Mouse (Mus musculus) regulatory T cell (primary cell): ENCODE data around the gene Tmem256.
"Not testable (repeated sequence)": the region's sequence is repeated elsewhere in the genome, so short reads cannot be mapped to it uniquely, and the experiment has no call there.

ENCODE experiments used
- in situ Hi-C: fragments of 300-600 bp; cut with MboI, MseI; formaldehyde crosslinking; loops from one replicate; pipeline ENCODE4 v1.15.1; 2025; ENCODE audit warnings: high pct_unique_total_duplicates

Tmem256 gene

DNA sequence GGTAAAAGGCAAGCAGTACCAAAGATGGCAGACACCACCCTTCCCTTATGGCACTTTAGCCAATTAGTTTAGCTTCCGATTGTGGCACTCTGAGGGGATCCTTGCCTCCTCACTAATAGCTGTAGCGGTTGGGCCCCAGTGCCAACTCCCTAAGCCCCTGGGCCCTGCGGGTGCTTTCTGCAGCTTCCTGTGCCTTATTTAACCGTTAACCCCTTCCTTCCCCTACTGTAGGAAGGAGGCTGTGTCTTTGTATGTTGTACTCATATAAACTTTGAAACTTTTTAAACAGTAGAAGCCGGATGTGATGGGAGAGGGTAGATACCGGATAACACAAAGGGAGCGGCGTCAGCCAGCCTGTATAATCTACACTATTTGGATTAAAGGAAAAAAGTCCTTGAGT is 12.4 kb downstream of the Tmem256 start:
- in situ Hi-C loops = no loop called here

DNA sequence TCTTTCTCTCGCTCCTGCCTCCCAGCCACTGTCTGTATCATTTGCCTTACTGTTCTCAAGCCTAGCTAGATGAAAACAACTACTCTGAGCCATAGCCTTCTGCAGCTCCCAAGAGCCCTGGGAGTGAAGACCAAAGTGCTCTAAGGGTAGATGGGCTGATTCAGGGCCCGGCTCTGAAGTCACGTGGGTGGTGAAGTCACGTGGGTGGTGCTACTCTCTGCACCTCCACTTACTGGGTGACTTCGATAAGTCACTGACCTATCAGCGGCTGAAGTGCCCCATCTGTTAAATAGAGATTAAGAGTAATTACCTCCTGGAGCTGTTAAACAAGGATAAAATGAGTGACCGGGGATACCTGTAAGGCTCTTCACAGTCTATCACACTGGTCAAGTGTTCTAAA is 15.7 kb downstream of the Tmem256 start:
- in situ Hi-C loops = no loop called here

DNA sequence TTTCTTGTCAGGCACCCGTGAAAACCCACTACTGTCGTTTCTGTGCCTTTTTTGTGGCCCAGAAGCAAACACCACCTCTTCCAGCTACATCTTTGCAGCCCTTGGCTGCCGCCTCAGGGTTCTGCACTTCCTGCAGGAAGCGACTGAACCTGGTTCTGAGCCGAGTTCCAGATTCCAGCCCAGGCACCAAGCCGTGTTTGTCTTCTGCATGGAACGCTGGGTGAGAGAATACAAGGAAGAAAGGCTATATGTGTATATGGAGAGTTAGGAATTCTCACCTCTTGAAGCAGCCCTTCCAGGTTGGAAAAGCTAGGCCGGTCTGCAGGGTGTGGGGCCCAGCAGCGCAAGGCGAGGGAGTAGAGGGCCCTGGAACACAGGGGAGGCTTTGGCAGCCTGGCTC is 16.4 kb downstream of the Tmem256 start:
- in situ Hi-C loops = no loop called here

DNA sequence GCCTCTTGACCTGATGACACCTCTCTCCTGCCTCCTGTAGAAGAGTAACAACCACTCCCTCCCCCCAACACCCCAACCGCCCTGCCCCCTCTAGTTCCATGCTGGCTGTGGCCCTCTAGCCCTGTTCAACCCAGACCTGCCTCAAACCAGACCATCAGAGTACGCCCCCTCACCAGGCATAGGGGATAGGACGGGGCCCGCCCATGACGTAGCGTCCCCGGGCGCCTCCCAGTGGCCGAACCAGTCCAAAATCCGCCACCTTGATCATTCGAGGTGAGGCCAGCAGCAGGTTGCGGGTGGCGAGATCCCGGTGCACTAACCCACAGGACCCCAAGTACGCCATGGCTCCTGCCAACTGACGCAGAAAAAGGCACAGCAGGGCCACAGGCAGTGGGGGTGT is 17.0 kb downstream of the Tmem256 start:
- in situ Hi-C loops = no loop called here

DNA sequence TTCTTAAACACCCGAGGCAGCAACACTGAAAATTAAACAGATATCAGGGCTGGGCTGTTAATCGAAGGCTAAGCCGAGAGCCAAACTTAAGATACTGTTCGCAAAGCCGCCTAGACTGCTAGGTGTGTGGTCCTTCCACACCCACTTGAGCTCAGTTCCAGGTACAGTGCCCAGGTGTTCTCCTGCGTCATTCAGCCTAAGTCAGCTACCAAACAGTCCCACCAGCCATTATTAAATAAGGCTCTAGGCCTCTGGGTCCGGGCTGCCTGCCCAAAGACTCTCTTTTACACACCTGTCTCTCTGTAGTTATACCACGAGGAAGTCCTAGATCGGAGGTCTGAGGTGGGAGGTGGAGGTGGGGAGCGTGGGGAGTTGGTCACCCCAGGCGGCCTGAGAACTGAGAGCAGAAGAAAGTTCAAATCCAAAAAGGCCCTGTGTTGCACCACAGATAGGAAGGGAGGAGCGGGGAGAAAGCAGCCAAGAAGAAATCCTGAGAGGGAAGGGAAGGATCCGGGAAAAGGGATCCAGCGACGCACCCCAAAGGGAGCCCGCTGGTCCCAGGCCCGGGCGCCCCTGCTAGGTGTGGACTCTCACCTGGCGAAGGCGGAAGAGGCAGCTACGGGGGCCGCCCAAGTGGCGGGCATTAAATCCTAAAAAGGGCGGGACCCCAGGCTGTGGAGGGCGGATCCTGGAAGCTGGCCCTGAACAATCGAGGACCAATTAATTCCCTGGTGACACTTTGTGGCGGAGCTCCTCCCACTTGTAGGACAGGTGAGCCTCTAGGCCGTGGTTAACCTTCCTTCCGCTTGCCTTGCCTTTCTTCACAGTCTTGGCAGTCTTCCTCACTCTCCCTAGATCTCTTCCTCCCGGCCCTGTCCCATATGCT is 20.0 kb downstream of the Tmem256 start, which contains the start of gene Tnk1:
TSS of gene Tnk1 (minus strand) at position 618 of the 886 bp plus-strand sequence.
- in situ Hi-C loops = no loop called here

DNA sequence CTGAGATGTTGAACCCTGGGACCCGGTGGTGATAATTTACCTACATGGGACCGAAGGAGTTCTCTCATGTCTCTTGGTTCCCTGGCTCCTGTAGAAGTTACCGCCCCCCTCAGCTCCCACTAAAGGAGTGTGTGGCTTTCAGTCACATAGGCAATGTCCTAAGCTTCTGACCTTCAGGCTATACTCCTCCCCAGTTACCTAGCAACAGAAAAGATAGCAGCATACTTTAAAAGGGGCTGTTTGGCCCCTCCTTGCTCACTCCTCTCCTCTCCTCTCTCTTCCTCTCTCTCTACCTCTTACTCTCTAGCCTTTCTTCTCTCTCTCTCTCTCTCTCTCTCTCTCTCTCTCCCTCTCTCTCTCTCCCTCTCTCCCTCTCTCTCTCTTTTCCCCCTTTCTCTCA is 25.4 kb downstream of the Tmem256 start:
- in situ Hi-C loops = not testable (repeated sequence)

DNA sequence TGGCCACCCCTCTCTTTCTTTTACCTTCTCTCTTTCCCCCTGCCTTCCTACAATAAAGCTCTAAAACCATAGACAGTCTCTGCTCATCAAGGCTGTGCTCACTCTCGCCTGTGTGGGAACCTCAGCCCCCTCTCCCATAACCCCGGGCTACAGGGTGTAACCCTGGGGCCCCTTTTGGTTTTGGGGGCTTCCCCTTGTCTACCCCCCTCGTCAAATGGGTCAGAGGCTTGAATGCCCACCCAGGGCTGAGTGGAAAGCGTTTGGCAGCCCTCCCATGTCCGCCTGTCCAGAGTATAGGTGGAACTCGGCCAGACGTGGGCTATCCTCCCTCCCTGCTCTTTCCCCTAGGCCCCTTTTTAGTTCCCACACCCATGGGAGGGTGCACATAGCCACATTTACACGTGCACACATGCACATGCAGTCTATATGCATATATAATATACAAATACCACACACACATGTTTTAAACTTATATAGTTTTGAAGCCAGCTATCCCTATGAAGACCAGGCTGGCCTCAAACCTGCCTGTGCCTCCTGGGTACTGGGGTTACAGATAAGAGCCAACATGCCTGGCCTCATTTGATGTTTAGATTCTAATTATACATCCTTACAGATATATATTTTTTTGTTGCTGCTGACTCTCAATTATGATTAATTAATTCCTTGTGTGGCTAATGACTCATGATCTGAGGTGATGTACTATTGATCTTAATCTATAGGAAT is 26.0 kb downstream of the Tmem256 start:
- in situ Hi-C loops = no loop called here

DNA sequence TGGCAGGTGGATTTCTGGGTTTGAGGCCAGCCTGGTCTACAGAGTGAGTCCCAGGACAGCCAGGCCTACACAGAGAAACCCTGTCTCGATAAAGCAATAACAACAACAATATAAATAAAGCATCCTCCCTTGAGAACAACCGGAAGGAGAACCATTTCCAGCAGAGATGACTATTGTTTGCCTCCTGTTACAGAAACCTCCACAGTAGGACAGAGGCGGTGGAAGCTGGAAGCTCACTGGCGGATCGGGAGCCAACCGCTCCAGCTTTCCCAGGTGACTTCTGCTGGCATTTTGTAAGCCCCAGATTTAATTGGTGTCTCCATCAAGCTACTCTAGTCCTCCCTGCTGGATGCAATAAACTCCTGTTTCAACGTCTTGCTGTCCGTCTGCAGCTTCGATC is 27.2 kb downstream of the Tmem256 start:
- in situ Hi-C loops = no loop called here

DNA sequence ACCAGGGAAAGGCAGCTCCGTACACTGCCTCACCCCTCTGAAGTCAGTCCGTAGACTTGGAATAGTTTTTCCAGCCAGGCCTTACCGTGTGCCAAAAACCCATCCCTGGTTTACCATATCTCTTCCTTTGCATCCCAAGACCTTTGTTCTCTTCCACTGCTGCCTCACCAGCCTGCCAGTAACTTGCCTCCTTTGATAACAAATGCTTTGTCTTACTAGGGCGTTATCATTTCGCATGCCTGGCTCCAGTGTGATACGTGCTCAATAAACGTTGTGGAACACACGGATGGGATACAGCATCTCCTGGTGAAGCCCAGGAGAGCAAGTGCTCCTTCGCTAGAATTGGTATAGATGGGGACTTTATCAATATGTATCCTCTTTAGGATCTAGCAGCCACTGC is 29.0 kb downstream of the Tmem256 start:
- in situ Hi-C loops = no loop called here

DNA sequence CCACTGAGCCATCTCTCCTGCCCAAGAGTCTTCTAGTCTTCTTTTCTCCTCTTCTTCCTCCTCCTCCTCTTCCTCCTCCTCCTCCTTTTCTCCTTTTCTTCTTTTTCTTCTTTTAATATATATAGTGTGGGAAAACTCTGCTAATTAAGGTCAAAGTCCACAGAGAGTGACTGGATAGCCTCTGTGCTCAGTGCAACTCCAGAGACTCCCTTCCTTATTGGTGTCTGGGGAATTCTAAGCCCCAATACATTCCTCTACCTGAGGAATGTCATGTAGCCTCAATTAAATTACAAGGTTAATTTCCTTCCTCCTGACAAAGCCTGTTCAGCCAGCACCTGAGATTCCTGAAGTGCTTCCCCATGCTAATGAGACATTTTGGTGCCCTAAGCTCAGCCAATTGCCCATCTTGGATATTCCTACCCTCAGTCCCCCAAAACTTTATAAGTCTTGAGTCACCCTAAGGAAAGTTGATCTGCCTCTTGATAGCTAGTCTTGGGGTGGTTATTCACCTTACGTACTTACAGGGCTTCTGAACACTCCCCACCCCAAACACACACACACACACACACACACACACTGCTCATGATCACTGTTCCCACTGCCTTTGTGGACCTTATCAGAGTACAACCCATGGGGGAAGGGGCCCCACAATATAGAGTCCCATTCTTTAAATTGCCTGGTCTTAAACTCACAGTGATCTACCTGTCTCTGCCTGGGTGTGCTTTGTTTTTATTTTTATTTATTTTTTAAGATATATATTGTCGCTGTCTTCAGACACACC is 32.2 kb downstream of the Tmem256 start:
- in situ Hi-C loops = no loop called here

DNA sequence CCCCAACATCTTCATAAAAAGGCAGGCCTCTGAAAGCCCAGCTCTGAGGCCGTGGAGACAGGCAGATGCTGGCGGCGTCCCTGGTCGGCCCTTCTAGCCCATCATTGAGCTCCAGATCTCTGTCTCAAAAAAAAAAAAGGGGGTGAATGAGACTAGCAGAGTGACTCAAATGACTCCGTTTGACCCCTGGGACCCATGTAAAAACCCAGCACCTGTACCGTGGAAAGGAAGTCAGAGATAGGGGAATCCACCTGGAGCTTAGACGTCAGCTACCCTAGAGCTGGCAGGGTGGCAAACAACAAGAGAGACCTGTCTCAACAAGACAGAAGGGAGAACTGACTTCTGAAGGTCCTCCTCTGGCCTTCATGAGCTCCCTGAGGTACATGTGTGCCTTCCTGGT is 33.5 kb downstream of the Tmem256 start:
- in situ Hi-C loops = no loop called here

DNA sequence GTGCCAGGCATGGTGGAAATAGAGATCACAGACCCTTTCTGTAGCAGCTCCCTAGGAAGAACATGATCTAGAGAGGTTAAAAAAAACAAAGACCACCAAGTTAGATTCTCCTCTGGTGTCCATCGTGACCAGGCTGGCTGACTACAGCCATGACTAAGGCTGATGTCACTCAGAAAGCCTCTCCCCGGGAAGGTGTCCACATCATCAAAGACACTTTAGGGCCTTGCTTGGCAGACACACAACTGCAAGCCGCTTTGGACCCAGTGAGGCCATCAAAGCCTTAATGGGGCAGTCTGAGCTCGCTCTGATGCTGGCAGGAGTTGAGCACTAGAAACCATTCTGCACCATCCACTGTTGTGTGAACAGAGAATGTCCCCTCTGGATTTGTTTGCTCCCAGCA is 34.1 kb downstream of the Tmem256 start:
- in situ Hi-C loops = no loop called here

DNA sequence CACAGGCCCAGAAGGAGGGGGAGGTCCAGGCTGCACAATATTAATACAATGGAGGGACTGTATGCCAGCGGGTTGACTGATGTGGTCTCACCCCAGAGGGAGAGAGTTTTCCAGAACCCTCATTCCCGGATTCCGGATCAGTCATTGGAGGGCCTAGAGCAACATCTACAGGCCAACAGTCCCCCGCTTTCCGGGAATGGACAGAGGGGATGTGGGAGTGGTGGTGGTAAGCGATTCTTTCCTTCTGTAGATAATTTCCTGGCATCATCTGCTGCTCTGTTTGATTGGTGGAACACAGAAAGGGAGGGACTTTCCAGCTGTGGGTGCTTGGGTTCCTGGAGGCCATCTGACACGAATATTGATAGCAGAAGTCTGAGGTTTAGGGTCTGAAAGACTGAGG is 37.9 kb downstream of the Tmem256 start:
- in situ Hi-C loops = no loop called here

DNA sequence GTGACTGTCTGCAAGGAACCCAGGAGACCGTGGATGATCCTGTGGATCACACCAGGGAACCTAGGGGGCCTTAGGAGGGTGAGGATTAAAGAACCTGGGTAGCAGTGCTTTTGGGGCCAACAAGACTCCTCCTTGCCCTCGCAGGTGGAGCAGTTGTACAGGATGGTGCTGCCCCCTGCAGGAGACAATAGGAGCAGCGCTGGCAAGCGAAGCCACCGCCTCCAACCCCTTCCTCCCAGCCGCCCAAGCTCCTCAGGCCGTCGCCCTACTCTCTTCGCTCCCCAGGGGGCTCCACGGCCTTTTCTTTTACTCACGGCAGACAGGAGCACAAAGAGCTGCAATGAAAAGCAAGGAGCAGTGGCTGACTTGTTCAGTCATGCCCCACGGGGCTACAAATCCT is 38.6 kb downstream of the Tmem256 start:
- in situ Hi-C loops = no loop called here

DNA sequence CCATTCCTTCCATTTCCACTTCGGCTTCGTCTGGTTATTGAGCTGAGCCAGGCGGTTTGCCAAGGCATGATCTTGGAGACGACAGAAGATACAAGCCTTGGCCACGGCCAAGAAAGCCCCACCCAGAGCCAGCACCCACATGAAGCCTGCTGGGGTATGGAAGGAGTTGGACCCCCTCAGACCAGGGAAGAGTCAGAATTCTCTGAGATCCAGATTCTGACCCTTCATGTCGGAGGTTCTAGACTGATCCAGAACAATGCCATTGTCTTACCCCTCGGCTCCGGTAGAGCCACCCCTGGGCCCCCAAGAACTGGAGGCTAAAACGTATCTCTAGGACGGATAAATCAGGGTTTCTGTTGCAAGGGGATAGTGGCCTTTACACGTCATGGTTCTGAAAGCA is 39.6 kb downstream of the Tmem256 start, which contains the start of gene Tmem95:
TSS of gene Tmem95 (minus strand) at position 141 of the 400 bp plus-strand sequence.
- in situ Hi-C loops = no loop called here

DNA sequence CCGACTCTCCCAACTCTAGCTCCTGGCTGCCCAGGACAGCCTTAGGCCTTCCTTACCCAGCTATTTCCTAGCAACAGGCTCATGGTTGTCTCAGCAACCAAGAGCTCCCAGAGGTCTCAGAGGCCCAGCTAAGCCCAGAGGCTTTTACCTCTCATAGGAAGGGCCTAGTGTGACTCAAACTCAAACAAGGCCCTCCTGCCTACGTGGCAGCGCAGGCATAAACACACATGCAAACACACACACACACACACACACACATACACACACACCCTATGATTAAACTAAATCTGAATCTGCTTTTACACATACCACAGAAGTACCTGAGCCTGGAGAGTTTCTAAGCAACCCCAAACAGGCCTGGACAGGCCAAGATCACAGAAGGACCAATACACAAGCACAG is 40.1 kb downstream of the Tmem256 start:
- in situ Hi-C loops = no loop called here

DNA sequence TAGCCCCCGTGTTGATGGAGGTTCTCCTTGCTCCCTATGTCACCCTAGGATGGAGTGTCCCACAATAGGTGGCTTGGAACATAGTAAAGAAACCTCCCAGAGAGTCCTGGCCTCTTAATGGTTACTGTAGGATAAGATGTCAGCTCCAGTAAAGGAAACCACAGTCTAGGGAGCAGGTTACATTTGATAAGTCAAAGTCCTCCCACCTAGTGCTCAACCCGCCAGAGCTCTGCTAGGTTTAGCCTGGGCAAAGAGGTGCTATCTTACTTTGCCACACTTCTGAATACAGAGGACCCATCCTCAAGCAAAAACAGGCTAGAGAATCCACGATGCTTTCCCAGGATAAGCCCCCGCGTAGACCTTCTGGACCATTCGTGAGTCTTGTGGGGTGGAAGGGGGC is 40.6 kb downstream of the Tmem256 start:
- in situ Hi-C loops = no loop called here

DNA sequence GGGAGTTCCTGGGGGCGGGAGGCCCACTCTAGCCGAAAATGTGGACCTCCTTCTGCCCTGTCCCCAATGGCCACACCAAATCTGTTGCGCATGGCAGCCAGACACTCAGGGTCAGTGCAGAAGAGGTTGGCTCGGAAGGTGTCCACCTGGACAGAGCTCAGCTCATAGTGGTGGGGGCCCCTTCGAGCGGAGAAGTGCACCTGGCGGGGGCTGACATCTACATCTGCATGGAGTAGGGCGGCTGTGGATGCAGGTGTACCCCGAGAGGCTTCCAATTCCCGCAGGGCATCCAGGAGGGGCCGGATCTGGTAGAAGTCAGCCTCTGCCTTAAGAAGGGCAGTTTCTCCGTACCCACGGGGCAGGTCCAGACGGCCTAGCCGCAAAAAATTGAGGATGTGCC is 41.4 kb downstream of the Tmem256 start:
- in situ Hi-C loops = no loop called here

DNA sequence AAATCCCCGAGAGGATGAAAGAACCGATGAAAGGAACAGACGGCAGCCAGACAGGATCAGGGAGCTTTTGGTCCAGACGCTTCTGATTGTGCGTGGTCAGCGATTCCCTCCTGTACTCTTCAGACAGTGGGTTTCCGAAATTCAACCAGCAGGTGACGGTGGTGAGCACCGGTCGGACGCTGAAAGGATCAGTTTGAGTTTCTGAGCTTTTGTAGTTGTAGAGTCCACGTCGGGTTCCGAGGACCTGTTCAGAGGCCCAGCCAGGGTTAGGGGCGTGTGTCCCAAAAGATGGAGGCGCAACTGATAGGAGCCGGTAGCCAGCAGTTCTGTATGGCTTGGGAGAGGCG is 42.2 kb downstream of the Tmem256 start:
- in situ Hi-C loops = no loop called here

DNA sequence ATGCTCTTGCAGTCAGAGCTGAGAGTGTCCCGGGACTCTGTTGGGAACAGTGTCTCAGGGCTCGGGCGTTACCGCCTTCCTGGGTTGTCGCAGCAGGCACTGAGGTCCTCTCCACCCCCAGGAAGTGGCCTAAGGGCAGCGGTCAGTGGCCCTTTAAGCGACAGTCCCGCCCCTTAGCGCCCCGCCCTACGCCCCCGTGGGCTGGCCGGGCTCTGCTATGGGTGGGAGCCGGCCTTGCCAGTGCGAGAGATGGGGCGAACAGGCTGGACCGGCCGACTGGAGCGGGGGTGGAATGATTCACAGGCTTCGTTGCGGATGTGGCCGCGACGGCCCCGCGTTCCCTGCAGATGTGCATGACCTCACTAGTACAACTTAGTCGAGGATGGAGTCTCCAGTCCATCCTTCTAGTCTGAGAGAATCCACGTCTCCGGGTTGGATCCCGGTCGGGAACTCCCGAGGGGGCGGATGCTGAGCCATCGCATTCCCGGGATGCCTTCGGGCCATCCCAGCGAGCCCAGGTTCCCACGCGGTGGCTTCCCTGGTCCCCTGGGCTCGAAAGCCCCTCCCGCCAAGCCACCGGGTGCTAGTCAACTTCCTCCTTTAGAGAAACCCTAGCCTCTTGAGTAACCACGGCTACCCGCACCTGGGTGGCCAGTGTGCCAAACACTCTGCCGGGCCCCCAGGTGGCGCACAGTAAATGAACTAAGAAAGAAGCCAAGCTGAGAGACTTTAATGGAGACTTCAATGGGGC is 42.7 kb downstream of the Tmem256 start, which contains the start of gene Kctd11:
TSS of gene Kctd11 (minus strand) at position 554 of the 751 bp plus-strand sequence.
- in situ Hi-C loops = no loop called here
